Mouse (Mus musculus) limb, embryonic 12.5 days (tissue): ENCODE measurements around the gene Urm1. TPM values are rescaled to one million over a fixed set of nuclear protein-coding genes. Genes with fewer than 3 reads are reported as not detected.
A peak's percentile ranks its signal among the peaks of the same experiment; 100 is the strongest.

Source experiments
- ATAC-seq: fragments of 200-750 bp; cut with Nextera tagmentation; 2 replicates; pipeline ENCODE4 v1.8.0; 2017; ENCODE audit warnings: low read depth, moderate TSS enrichment; ENCODE audit not compliant: insufficient number of reproducible peaks, insufficient read depth, low FRiP score, low TSS enrichment
- H3K27ac ChIP-seq: fragments of 300-500 bp; sonication (generic); 2 replicates; pipeline ENCODE4 v1.5.1; 2016; ENCODE audit warnings: mild to moderate bottlenecking, moderate library complexity
- H3K27me3 ChIP-seq: fragments of 300-500 bp; sonication (generic); 2 replicates; pipeline ENCODE4 v1.6.1; 2016; ENCODE audit warnings: mild to moderate bottlenecking, moderate library complexity
- H3K36me3 ChIP-seq: fragments of 300-500 bp; sonication (generic); 2 replicates; pipeline ENCODE4 v1.6.1; 2016; ENCODE audit warnings: mild to moderate bottlenecking, moderate library complexity
- H3K4me1 ChIP-seq: fragments of 300-500 bp; sonication (generic); replicated peaks from 2 replicates; pipeline ENCODE4 v1.6.1; 2016
- H3K4me2 ChIP-seq: fragments of 300-500 bp; sonication (generic); 2 replicates; pipeline ENCODE4 v1.6.1; 2016; ENCODE audit warnings: mild to moderate bottlenecking, moderate library complexity
- H3K4me3 ChIP-seq: fragments of 300-500 bp; sonication (generic); replicated peaks from 2 replicates; pipeline ENCODE4 v1.5.1; 2016; ENCODE audit warnings: mild to moderate bottlenecking
- H3K9ac ChIP-seq: fragments of 300-500 bp; sonication (generic); replicated peaks from 2 replicates; pipeline ENCODE4 v1.6.1; 2016; ENCODE audit warnings: mild to moderate bottlenecking, moderate library complexity
- H3K9me3 ChIP-seq: fragments of 300-500 bp; sonication (generic); 2 replicates; pipeline ENCODE4 v1.6.1; 2016; ENCODE audit warnings: mild to moderate bottlenecking, moderate library complexity
- WGBS: fragments of 180-500 bp; shearing (Covaris S2); methylation state at CpG from one replicate; pipeline ENCODE4 v1.1.7; 2016; 5-methylcytosine and 5-hydroxymethylcytosine counted together
- polyA plus RNA-seq: library from polyadenylated mRNA; unstranded; fragments of >200 nt; fragmentation: Nextera tagmentation; extraction: Ambion mirVana; gene quantifications from 2 replicates; pipeline ENCODE4 v1.2.1, GENCODE M21; 2016

The Urm1 gene
- polyA plus RNA-seq, 1 experiment from 2014 or later, result 22.0 TPM

DNA sequence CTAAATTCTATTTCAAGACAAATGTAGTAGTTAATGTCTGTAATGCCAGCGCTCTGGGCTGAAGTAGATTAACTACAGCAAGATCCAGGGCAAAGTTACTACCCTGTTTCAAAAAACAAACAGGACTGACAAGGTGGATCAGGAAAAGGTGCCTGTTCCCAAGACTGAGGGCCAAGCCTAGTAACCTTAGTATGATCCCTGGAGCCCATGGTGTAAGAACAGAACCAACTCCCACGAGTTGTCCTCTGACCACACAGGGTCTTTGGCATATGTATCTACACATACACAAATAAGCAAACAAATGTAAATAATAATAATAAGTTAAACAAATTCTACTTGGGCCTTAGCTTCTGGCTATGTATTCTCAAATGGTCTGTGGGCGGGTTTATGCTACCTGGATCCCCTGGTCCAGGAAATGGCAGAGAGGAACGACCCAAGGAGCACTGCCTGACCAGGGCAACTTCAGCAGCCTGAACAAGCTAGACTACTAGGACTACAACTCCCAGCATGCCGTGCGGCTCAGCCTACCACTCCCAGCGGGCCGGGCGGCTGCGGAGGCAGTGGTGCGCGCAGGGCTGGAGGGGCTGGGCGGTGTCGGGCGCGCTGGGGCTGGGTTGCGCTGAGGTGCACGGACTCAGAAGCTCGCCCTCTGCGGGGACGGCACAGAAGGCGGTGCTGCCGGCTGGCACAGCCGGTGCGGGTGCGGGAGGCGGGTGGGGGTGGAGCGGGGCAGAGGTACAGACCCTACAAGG, 17.6 kb upstream of the Urm1 start, which contains the start of gene Slc27a4:
Slc27a4 (plus strand) TSS at position 560 of the 752 bp plus-strand sequence.
- no peaks in the 10 kb centered on the region for H3K9me3 ChIP-seq
- peak; percentile 99 for ATAC-seq
- peak within 1 kb of the TSS; percentile 73 for H3K27ac ChIP-seq
- peaks cover 6% of the 10 kb centered on the region; the same call in 1 of the 2 replicates for H3K27me3 ChIP-seq
- peak within 1 kb of the TSS; percentile 89 for H3K9ac ChIP-seq
- H3K36me3 ChIP-seq, result peaks cover 32% of the 10 kb centered on the region
- peaks cover 12% of the 10 kb centered on the region for H3K4me1 ChIP-seq
- H3K4me3 ChIP-seq, result peak within 1 kb of the TSS; percentile 88
- peak within 1 kb of the TSS; percentile 89 for H3K4me2 ChIP-seq
- 6% methylated on average over 28 of the region's 28 CpGs for WGBS

DNA sequence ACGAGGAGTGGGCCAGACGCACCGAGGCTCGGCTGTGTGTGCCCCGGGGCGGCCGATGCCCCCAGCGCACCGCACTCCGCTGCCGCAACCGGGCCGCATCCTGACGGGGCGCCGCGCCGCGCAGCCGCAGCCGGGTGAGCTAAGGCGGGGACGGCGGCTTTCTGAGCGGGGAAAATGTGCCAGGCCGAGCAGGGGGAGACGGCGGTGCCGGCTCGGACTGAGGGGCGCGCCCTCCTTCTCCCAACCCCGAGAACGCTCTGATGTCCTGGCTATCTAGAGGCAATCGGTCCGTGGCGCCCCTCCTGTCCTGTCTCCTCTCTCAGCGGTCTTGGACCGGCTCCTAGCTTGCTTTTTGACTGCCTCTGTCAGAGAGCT, 17.1 kb upstream of the Urm1 start:
- peak overlapping the region; percentile 89 for H3K4me2 ChIP-seq

DNA sequence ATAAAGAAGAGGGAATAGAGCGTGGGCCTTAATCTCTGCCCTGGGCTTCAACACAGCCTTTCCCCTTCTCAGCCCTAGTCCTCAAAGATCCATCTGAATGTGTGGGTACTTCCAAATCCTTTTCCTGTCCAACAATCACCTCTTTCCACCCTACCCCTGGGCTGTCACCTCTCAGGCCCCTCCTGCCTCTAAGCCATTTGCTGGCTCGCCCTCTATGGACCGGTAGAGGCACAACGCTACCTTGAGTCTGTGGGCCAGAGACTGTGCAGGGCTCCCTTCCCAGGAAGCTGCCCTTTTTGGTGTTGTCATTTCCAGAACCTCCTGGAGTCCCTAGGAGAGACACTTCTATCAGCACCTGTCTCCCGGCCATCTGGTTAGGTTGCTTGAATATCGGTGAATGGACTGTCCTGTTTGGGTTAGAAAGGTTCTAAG, 16.5 kb upstream of the Urm1 start:
- peak overlapping the region; percentile 89 for H3K9ac ChIP-seq
- H3K4me1 ChIP-seq, result peaks cover 12% of the 10 kb centered on the region
- peaks cover 42% of the 10 kb centered on the region for H3K36me3 ChIP-seq
- H3K9me3 ChIP-seq, result no peaks in the 10 kb centered on the region
- no peak overlapping the region for H3K27ac ChIP-seq
- peaks cover 6% of the 10 kb centered on the region; the same call in 1 of the 2 replicates for H3K27me3 ChIP-seq
- ATAC-seq, result no peak
- peak overlapping the region; percentile 89 for H3K4me2 ChIP-seq
- WGBS, result 18% methylated on average over 6 of the region's 6 CpGs
- peak overlapping the region; percentile 88 for H3K4me3 ChIP-seq

More for the DNA sequence above, 17.1 kb upstream of the Urm1 start:
- no peaks in the 10 kb centered on the region for H3K9me3 ChIP-seq
- under 1% methylated on average over 37 of the region's 39 CpGs for WGBS
- peak overlapping the region; percentile 89 for H3K9ac ChIP-seq
- peaks cover 6% of the 10 kb centered on the region; the same call in 1 of the 2 replicates for H3K27me3 ChIP-seq
- H3K36me3 ChIP-seq, result peaks cover 36% of the 10 kb centered on the region
- peaks cover 12% of the 10 kb centered on the region for H3K4me1 ChIP-seq
- no peak; the same call in 1 of the 2 replicates for ATAC-seq
- peak overlapping the region; percentile 88 for H3K4me3 ChIP-seq
- H3K27ac ChIP-seq, result peak overlapping the region; percentile 73

DNA sequence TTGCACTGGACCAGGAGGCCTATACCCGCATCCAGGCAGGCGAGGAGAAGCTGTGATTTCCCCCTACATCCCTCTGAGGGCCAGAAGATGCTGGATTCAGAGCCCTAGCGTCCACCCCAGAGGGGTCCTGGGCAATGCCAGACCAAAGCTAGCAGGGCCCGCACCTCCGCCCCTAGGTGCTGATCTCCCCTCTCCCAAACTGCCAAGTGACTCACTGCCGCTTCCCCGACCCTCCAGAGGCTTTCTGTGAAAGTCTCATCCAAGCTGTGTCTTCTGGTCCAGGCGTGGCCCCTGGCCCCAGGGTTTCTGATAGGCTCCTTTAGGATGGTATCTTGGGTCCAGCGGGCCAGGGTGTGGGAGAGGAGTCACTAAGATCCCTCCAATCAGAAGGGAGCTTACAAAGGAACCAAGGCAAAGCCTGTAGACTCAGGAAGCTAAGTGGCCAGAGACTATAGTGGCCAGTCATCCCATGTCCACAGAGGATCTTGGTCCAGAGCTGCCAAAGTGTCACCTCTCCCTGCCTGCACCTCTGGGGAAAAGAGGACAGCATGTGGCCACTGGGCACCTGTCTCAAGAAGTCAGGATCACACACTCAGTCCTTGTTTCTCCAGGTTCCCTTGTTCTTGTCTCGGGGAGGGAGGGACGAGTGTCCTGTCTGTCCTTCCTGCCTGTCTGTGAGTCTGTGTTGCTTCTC, 4.0 kb upstream of the Urm1 start:
- no peak for ATAC-seq
- 0 out of 2 replicates have a peak overlapping the region, but pooled peaks have one; percentile 2 for H3K9ac ChIP-seq
- H3K4me1 ChIP-seq, result peaks cover 4% of the 10 kb centered on the region; the same call in 1 of the 2 replicates
- H3K4me3 ChIP-seq, result no peak overlapping the region
- peaks cover 62% of the 10 kb centered on the region for H3K36me3 ChIP-seq
- no peaks in the 10 kb centered on the region for H3K27me3 ChIP-seq
- no peak overlapping the region for H3K27ac ChIP-seq
- H3K4me2 ChIP-seq, result no peak overlapping the region
- no peaks in the 10 kb centered on the region for H3K9me3 ChIP-seq
- WGBS, result 83% methylated on average over 11 of the region's 11 CpGs

DNA sequence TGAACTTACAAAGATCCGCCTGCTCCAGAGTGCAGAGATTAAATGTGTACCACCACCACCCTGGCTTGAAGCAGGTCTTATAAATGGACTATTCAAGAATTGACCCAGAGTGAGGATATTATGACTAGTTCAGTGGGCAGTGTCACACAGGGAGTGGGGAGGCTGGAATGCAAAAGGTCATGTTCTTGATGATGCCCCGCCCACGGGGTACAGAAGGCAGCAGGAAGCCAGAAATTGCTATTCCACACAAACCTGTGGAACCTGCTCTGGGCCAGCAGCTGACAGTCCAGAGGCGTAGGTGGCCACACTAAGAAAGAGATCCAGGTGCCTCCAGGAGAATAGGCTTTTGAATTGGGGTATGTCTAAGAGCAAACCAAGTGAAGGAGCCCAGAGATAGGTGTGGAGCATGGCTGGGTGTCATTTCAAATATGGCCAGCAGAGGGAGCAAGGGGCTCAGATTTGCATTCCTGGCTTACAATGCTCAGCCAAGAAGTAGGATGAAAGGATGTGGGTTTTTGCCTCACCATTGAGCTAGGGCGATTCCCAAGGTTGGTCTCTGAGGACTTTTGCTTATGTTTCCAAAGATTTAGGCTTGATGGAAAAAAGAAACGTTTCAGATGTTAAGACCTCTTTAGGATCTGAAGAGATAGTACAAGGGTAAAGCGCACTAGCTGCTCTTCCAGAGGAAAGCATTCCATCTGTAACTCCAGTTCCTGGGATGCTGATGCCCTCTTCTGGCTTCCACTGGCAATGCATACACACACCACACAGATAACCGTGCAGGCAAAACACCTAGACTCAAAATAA, 2.2 kb upstream of the Urm1 start:
- ATAC-seq, result peak; percentile 58; the same call in 1 of the 2 replicates
- Histone ChIP-seq H3K27ac (no peak overlapping the region), H3K4me2 (peak overlapping the region; percentile 33), H3K27me3 (no peaks in the 10 kb centered on the region), H3K9ac (no peak overlapping the region), H3K36me3 (peaks cover 44% of the 10 kb centered on the region), H3K4me1 (peaks cover 4% of the 10 kb centered on the region; the same call in 1 of the 2 replicates), H3K9me3 (no peaks in the 10 kb centered on the region), H3K4me3 (no peak overlapping the region)
- 37% methylated on average over 8 of the region's 8 CpGs for WGBS

DNA sequence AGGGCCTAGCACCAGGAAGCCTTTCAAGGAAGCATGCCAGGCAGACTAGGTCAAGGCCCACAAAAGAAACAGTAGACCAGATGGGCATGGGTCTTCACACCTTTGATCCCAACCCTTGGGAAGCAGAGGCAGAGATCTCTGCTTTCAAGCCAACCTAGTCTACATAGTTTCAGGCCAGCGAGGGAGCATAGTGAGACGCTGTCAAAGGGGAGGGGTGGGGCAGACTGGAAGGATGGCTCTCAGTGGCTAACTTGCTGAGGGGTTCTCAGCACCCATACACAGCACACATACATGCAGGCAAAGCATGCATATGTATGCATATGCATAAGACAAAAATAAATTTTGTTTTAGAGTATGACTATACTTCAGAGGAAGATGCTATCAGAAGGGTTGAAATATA, 512 bp upstream of the Urm1 start:
- 5% methylated on average over 2 of the region's 2 CpGs for WGBS
- no peaks in the 10 kb centered on the region for H3K27me3 ChIP-seq
- H3K9me3 ChIP-seq, result no peaks in the 10 kb centered on the region
- no peak overlapping the region for H3K4me3 ChIP-seq
- H3K36me3 ChIP-seq, result peaks cover 27% of the 10 kb centered on the region
- H3K4me2 ChIP-seq, result peak overlapping the region; percentile 62; the same call in 1 of the 2 replicates
- no peak overlapping the region for H3K9ac ChIP-seq
- no peak overlapping the region for H3K27ac ChIP-seq
- ATAC-seq, result no peak
- H3K4me1 ChIP-seq, result peaks cover 4% of the 10 kb centered on the region; the same call in 1 of the 2 replicates

DNA sequence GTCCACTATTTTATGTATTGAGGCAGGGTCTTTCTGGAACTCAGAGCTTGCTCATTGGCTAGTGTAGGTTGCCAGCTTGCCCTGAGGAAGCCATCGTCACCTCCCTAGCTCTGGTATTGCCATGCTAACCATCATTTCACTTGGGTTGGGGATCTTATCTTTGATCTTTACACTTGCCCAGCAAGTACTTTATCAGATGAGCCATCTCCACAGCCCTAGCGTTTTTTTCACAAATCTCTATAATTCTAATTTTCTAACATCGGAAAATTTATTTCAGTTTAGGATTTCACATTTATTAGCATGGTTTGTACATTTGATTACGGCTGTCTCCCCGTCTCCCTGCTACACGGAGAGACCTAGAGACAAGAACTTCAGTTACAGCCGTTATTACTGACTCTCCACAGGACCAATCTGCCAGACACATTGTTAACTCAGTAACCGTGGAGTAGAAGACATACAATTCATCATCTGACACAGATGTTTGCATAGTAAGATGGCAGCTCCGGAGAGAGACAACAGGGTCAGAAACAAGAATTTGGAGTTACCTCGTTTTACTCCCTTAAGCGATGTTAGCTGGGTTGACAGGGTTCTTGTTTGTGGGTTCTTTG, 6.5 kb downstream of the Urm1 start:
- Histone ChIP-seq H3K27ac (peak overlapping the region; percentile 92), H3K27me3 (no peaks in the 10 kb centered on the region), H3K4me2 (peak overlapping the region; percentile 72), H3K9me3 (no peaks in the 10 kb centered on the region), H3K9ac (peak overlapping the region; percentile 74), H3K36me3 (peaks cover 3% of the 10 kb centered on the region; the same call in 1 of the 2 replicates), H3K4me3 (peak overlapping the region; percentile 92), H3K4me1 (peaks cover 16% of the 10 kb centered on the region)
- no peak for ATAC-seq
- WGBS, result 11% methylated on average over 11 of the region's 11 CpGs

DNA sequence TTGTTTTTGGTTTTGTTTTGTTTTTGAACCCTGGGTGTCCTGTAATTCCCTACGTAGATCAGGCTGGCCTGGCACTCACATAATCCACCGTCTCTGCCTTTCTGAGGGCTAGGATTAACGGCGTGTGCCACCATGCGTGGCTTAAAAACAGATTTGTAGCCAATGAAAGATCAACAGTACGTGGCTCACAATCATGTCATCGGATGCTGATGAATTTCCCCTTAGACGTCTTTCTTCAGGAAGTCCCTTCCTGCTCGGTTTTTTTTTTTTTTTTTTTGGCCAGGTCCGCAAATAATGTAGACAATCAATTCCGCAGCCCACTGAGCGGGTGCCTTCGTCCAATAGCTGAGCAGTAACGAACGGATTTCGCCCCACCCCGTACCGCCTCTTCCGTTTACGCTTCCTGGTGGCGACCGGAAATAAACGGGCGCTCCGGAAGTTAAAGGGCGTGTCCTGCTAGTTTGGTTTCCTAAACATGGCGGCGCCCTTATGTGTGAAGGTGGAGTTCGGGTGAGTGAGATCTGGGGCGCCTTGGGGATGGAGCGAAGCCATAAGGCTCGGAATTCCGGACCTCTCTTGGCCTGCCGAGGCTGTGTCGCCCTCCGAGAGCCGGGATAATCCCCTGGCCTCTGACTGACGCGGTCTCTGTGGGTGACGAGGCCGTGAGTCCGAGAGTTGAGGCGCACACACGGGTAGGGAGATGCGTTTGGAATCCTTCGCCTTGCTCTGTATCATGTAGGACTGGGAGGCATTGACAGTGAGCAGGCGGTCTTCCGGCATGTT, 7.2 kb downstream of the Urm1 start:
- no peaks in the 10 kb centered on the region for H3K9me3 ChIP-seq
- ATAC-seq, result peak; percentile 94
- H3K4me1 ChIP-seq, result peaks cover 16% of the 10 kb centered on the region
- peaks cover 3% of the 10 kb centered on the region; the same call in 1 of the 2 replicates for H3K36me3 ChIP-seq
- peak overlapping the region; percentile 95 for H3K4me2 ChIP-seq
- H3K9ac ChIP-seq, result peak overlapping the region; percentile 84
- H3K4me3 ChIP-seq, result peak overlapping the region; percentile 92
- H3K27me3 ChIP-seq, result no peaks in the 10 kb centered on the region
- under 1% methylated on average over 48 of the region's 48 CpGs for WGBS
- H3K27ac ChIP-seq, result peak overlapping the region; percentile 92

DNA sequence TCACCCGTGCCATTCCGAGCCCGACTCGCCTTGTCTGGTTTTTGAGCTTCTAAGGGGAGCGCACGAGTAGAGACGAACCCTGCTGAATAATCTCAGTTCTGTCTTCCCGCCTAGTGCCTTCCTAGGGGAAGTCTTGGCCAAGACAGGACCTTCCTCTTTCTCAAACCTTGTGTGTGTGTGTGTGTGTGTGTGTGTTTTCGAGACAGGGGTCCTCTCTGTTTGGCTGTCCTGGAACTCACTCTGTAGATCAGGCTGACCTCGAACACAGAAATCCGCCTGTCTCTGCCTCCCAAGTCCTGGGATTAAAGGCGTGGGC, 7.8 kb downstream of the Urm1 start:
- ATAC-seq, result no peak
- peak overlapping the region; percentile 84 for H3K9ac ChIP-seq

DNA sequence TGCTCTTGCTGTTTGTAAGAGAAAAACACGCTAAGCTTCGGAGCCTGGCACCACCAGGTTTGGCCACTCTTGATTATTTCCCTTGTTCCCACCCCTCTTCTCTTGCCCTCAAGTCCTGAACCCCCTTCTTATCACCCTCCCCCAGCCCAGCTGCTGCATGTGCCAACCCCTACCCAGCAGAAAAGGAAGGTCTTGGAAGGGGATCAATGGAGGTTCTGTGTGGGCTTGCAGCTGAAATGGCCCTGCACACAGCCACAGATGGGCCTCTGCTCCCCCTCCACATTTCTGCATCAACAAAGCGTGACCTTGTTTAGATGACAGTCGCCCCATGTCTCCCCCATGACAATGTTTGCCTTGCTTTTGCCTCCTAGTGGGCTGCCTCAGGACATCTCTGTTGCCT, 11.2 kb downstream of the Urm1 start:
- H3K9ac ChIP-seq, result no peak overlapping the region
- no peak overlapping the region for H3K4me3 ChIP-seq
- no peak overlapping the region for H3K4me2 ChIP-seq
- 88% methylated on average over 4 of the region's 4 CpGs for WGBS
- ATAC-seq, result no peak
- H3K27me3 ChIP-seq, result no peaks in the 10 kb centered on the region
- H3K27ac ChIP-seq, result no peak overlapping the region
- peaks cover 14% of the 10 kb centered on the region for H3K4me1 ChIP-seq
- no peaks in the 10 kb centered on the region for H3K9me3 ChIP-seq
- H3K36me3 ChIP-seq, result peaks cover 34% of the 10 kb centered on the region

More for the DNA sequence above, 7.8 kb downstream of the Urm1 start:
- Histone ChIP-seq H3K4me1 (peaks cover 16% of the 10 kb centered on the region), H3K4me2 (peak overlapping the region; percentile 95), H3K27ac (no peak overlapping the region), H3K4me3 (peak overlapping the region; percentile 92), H3K36me3 (peaks cover 6% of the 10 kb centered on the region), H3K9me3 (no peaks in the 10 kb centered on the region), H3K27me3 (no peaks in the 10 kb centered on the region)
- WGBS, result 2% methylated on average over 12 of the region's 12 CpGs
